Mouse (Mus musculus) lung, embryonic 15.5 days (tissue): ENCODE measurements around the gene Pcbd2. TPM values are rescaled to one million over a fixed set of nuclear protein-coding genes. Genes with fewer than 3 reads are reported as not detected.

Experiments used
- ATAC-seq: fragments of 200-750 bp; cut with Nextera tagmentation; 2 replicates; pipeline ENCODE4 v1.8.0; 2017; ENCODE audit warnings: moderate number of reproducible peaks, borderline replicate concordance; ENCODE audit not compliant: low FRiP score, low TSS enrichment; ENCODE audit errors: extremely low read depth
- H3K27ac ChIP-seq: fragments of 300-500 bp; sonication (generic); 2 replicates; pipeline ENCODE4 v1.5.1; 2015; ENCODE audit warnings: moderate library complexity, mild to moderate bottlenecking, inconsistent platforms
- H3K27me3 ChIP-seq: fragments of 300-500 bp; sonication (generic); 2 replicates; pipeline ENCODE4 v1.6.1; 2015; ENCODE audit warnings: inconsistent platforms
- H3K36me3 ChIP-seq: fragments of 300-500 bp; sonication (generic); 2 replicates; pipeline ENCODE4 v1.6.1; 2015; ENCODE audit warnings: inconsistent platforms
- H3K4me1 ChIP-seq: fragments of 300-500 bp; sonication (generic); 2 replicates; pipeline ENCODE4 v1.6.1; 2015; ENCODE audit warnings: inconsistent platforms
- H3K4me2 ChIP-seq: fragments of 300-500 bp; sonication (generic); 2 replicates; pipeline ENCODE4 v1.6.1; 2015; ENCODE audit warnings: inconsistent platforms, mild to moderate bottlenecking, moderate library complexity
- H3K4me3 ChIP-seq: fragments of 300-500 bp; sonication (generic); 2 replicates; pipeline ENCODE4 v1.5.1; 2015; ENCODE audit warnings: mild to moderate bottlenecking, inconsistent platforms
- H3K9ac ChIP-seq: fragments of 300-500 bp; sonication (generic); 2 replicates; pipeline ENCODE4 v1.6.1; 2015; ENCODE audit warnings: inconsistent platforms
- H3K9me3 ChIP-seq: fragments of 300-500 bp; sonication (generic); 2 replicates; pipeline ENCODE4 v1.6.1; 2016; ENCODE audit warnings: inconsistent platforms
- WGBS: fragments of 180-500 bp; shearing (Covaris S2); methylation state at CpG from one replicate; pipeline ENCODE4 v1.1.7; 2015; 5-methylcytosine and 5-hydroxymethylcytosine counted together
- polyA plus RNA-seq: library from polyadenylated mRNA; unstranded; fragments of >200 nt; fragmentation: Nextera tagmentation; extraction: Ambion mirVana; gene quantifications from 2 replicates; pipeline ENCODE4 v1.2.1, GENCODE M21; 2015

Pcbd2 gene
- polyA plus RNA-seq, 1 experiment from 2014 or later = 57.9 TPM

GRCm38 (mm10) chr13:55742306-55742705 lies 15.1 kb downstream of the Pcbd2 start:
- no peaks in the 10 kb centered on the region for H3K27me3 ChIP-seq
- no peak overlapping the region for H3K27ac ChIP-seq
- 65% methylated on average over 8 of the region's 8 CpGs for WGBS
- H3K36me3 ChIP-seq = no peaks in the 10 kb centered on the region
- no peak overlapping the region for H3K9ac ChIP-seq
- no peak overlapping the region for H3K4me2 ChIP-seq
- ATAC-seq = no peak
- H3K4me3 ChIP-seq = no peak overlapping the region
- H3K4me1 ChIP-seq = no peaks in the 10 kb centered on the region
- no peaks in the 10 kb centered on the region for H3K9me3 ChIP-seq

DNA sequence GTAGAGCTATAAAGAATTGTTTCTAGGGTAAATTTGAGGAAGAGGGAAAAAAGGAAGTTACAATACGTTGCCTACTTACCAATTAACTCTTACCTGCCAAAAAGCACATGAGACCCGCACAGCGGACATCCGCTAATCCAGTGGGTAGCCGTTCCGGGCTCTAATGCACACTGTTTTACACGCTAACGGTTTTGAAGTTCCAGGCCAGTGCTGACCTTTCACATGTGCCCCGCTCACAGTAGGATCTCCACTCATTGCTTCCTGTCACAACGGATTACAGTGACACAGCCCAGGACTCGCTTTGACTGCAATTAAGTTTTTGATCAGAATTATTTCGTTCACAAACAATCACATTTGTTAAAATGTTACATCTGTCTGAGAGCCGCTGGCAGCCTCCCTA lies 27.2 kb downstream of the Pcbd2 start:
- no peak overlapping the region for H3K9ac ChIP-seq

DNA sequence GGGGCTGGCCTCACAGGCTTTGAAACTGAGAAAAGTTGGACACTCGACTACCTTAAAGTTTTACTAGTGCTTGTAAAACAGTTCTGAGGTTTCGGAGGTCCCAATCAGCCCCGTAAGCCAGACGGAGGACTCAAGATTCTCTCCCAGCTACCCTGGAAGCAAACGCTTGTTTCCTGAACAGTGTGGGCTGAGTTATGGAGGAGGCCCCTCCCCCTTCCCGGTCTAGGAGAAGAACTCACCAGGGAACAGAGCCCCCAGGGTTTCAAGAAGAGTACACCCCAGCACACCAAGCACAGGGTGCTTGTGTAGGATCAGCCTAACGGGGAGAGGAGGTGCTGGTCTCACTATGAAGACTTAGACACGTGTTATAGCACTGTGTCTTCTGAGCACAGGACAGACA lies 29.6 kb downstream of the Pcbd2 start:
- ATAC-seq = no peak
- Histone ChIP-seq H3K4me2 (peak overlapping the region; percentile 43), H3K27ac (no peak overlapping the region), H3K27me3 (no peaks in the 10 kb centered on the region), H3K4me3 (0 out of 2 replicates have a peak overlapping the region, but pooled peaks have one; percentile 5), H3K4me1 (peaks cover 10% of the 10 kb centered on the region), H3K9me3 (no peaks in the 10 kb centered on the region), H3K36me3 (no peaks in the 10 kb centered on the region), H3K9ac (0 out of 2 replicates have a peak overlapping the region, but pooled peaks have one; percentile 4)
- 28% methylated on average over 8 of the region's 8 CpGs for WGBS

More for the DNA sequence above, 27.2 kb downstream of the Pcbd2 start:
- no peaks in the 10 kb centered on the region for H3K36me3 ChIP-seq
- no peak for ATAC-seq
- no peaks in the 10 kb centered on the region for H3K27me3 ChIP-seq
- no peak overlapping the region for H3K27ac ChIP-seq
- H3K4me3 ChIP-seq = no peak overlapping the region
- peaks cover 10% of the 10 kb centered on the region for H3K4me1 ChIP-seq
- H3K4me2 ChIP-seq = no peak overlapping the region
- no peaks in the 10 kb centered on the region for H3K9me3 ChIP-seq
- WGBS = 75% methylated on average over 13 of the region's 13 CpGs

DNA sequence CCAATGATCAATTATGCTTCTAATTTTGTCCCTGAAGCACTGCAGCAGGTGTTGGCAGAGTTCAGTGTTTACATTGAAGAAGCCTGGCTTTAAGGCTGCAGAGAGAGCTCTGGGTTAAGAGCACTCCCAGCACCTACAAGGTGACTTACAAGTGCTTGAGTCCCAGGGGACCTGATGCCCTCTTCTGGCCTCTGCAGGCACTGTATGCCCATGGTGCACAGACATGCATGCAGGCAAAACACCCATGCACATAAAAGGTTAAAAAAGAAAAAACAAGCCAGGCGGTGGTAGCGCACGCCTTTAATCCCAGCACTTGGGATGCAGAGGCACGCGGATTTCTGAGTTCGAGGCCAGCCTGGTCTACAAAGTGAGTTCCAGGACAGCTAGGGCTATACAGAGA lies 30.5 kb downstream of the Pcbd2 start:
- H3K4me3 ChIP-seq = no peak overlapping the region
- H3K27ac ChIP-seq = no peak overlapping the region
- H3K4me1 ChIP-seq = peaks cover 10% of the 10 kb centered on the region
- H3K9me3 ChIP-seq = no peaks in the 10 kb centered on the region
- no peaks in the 10 kb centered on the region for H3K27me3 ChIP-seq
- no peaks in the 10 kb centered on the region for H3K36me3 ChIP-seq
- no peak overlapping the region for H3K9ac ChIP-seq
- no peak for ATAC-seq
- 80% methylated on average over 6 of the region's 6 CpGs for WGBS
- H3K4me2 ChIP-seq = no peak overlapping the region

- ATAC-seq = no peak
- H3K36me3 ChIP-seq = no peaks in the 10 kb centered on the region
- H3K27ac ChIP-seq = no peak overlapping the region
- H3K9ac ChIP-seq = no peak overlapping the region
- no peak overlapping the region for H3K4me3 ChIP-seq
- H3K27me3 ChIP-seq = no peaks in the 10 kb centered on the region
- 70% methylated on average over 10 of the region's 10 CpGs for WGBS
- H3K9me3 ChIP-seq = no peaks in the 10 kb centered on the region
- peaks cover 10% of the 10 kb centered on the region for H3K4me1 ChIP-seq
- no peak overlapping the region for H3K4me2 ChIP-seq
These were observed 33.4 kb downstream of the Pcbd2 start for GRCm38 (mm10) chr13:55760576-55760975.

DNA sequence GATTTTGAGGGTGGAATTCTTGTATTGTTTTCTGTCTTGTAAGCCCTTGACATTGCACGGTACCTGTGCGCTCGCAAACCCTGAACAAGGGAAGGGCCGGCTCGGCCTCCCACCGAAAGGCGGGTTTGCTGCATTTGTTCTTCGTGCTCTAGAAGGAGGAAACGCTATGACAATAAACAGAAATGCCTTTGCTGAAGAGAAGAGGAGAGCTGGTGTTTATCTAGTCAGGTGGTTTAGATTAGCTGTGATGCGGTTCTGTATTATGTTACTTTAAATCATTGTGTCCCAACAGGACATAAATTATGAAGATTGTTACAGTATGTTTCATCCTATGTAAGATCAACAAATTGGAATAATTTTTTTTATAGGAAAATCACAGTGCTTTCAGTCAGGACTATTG lies 34.3 kb downstream of the Pcbd2 start:
- H3K4me1 ChIP-seq = peaks cover 8% of the 10 kb centered on the region
- no peak overlapping the region for H3K4me3 ChIP-seq
- WGBS = 57% methylated on average over 10 of the region's 10 CpGs
- H3K36me3 ChIP-seq = no peaks in the 10 kb centered on the region
- no peak overlapping the region for H3K27ac ChIP-seq
- no peak overlapping the region for H3K4me2 ChIP-seq
- H3K27me3 ChIP-seq = no peaks in the 10 kb centered on the region
- no peaks in the 10 kb centered on the region for H3K9me3 ChIP-seq
- no peak overlapping the region for H3K9ac ChIP-seq
- ATAC-seq = no peak

- Histone ChIP-seq H3K4me1 (no peaks in the 10 kb centered on the region), H3K36me3 (no peaks in the 10 kb centered on the region), H3K9ac (no peak overlapping the region), H3K9me3 (no peaks in the 10 kb centered on the region), H3K4me3 (no peak overlapping the region), H3K27me3 (no peaks in the 10 kb centered on the region), H3K27ac (no peak overlapping the region), H3K4me2 (no peak overlapping the region)
- 77% methylated on average over 7 of the region's 7 CpGs for WGBS
- no peak for ATAC-seq
These were observed 47.2 kb downstream of the Pcbd2 start for GRCm38 (mm10) chr13:55774352-55774751.

- WGBS = 29% methylated on average over 11 of the region's 11 CpGs
- no peak for ATAC-seq
- Histone ChIP-seq H3K4me3 (no peak overlapping the region), H3K4me1 (no peaks in the 10 kb centered on the region), H3K9ac (no peak overlapping the region), H3K27me3 (no peaks in the 10 kb centered on the region), H3K9me3 (no peaks in the 10 kb centered on the region), H3K36me3 (no peaks in the 10 kb centered on the region), H3K4me2 (no peak overlapping the region), H3K27ac (no peak overlapping the region)
These were observed 47.9 kb downstream of the Pcbd2 start for GRCm38 (mm10) chr13:55775056-55775455.

- Histone ChIP-seq H3K27ac (no peak within 1 kb of the TSS), H3K4me2 (no peak within 1 kb of the TSS), H3K36me3 (no peaks in the 10 kb centered on the region), H3K9ac (no peak within 1 kb of the TSS), H3K9me3 (no peaks in the 10 kb centered on the region), H3K4me1 (no peaks in the 10 kb centered on the region), H3K4me3 (no peak within 1 kb of the TSS), H3K27me3 (no peaks in the 10 kb centered on the region)
- WGBS = 64% methylated on average over 3 of the region's 3 CpGs
- ATAC-seq = no peak
These were observed 57.1 kb downstream of the Pcbd2 start, which contains the start of gene Catsper3 for GRCm38 (mm10) chr13:55784268-55784667. TSS of gene Catsper3 (plus strand) at chr13:55784568.

DNA sequence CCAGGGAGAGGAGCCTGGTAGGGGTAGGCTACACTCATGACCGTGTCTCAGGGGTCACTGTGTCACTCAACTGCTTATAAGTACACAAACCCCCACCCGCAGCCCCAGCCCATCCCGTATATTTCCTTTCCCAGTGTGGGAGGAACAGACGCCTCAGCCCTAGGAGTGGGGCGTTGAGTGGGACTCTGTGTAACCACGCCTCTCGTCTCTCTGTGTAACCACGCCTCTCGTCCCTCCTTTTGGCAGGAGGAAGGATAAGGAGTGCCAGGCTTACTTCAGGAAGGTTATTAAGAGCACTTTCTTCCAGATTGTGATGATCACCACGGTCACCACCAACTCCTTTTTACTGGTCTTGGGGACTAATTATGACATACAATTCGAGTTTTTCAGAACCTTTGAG lies 59.0 kb downstream of the Pcbd2 start:
- Histone ChIP-seq H3K27ac (no peak overlapping the region), H3K36me3 (no peaks in the 10 kb centered on the region), H3K4me1 (no peaks in the 10 kb centered on the region), H3K4me3 (no peak overlapping the region), H3K4me2 (no peak overlapping the region), H3K9me3 (no peaks in the 10 kb centered on the region), H3K9ac (no peak overlapping the region), H3K27me3 (no peaks in the 10 kb centered on the region)
- WGBS = 40% methylated on average over 11 of the region's 11 CpGs
- ATAC-seq = no peak

GRCm38 (mm10) chr13:55801246-55801645 lies 74.1 kb downstream of the Pcbd2 start:
- Histone ChIP-seq H3K27ac (no peak overlapping the region), H3K9ac (no peak overlapping the region), H3K4me3 (no peak overlapping the region), H3K9me3 (no peaks in the 10 kb centered on the region), H3K4me1 (no peaks in the 10 kb centered on the region), H3K27me3 (no peaks in the 10 kb centered on the region), H3K36me3 (no peaks in the 10 kb centered on the region), H3K4me2 (no peak overlapping the region)
- ATAC-seq = no peak
- 75% methylated on average over 2 of the region's 2 CpGs for WGBS

DNA sequence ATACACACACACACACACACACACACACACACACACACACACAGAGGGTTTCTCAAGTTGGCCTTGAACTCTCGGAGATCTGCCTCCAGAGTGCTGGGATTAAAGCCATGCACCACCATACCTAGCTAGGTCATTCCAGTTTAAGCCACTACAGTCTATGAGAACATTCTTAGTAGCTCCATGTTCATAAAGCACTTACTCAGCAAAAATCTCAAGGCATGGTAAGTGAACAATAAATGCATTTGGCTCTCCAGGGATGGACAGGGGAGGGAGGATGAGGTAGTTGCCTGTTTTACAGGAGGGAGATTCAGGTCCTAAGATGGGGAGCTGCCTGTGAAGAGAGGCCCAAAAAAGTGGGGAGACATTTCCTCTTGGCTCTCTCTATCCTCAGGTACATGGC lies 76.8 kb downstream of the Pcbd2 start:
- ATAC-seq = no peak
- Histone ChIP-seq H3K36me3 (no peaks in the 10 kb centered on the region), H3K4me2 (no peak overlapping the region), H3K4me1 (no peaks in the 10 kb centered on the region), H3K27ac (no peak overlapping the region), H3K27me3 (no peaks in the 10 kb centered on the region; the same call in 1 of the 2 replicates), H3K9ac (no peak overlapping the region), H3K9me3 (no peaks in the 10 kb centered on the region), H3K4me3 (no peak overlapping the region)
- WGBS = 79% methylated on average over 1 of the region's 1 CpGs

DNA sequence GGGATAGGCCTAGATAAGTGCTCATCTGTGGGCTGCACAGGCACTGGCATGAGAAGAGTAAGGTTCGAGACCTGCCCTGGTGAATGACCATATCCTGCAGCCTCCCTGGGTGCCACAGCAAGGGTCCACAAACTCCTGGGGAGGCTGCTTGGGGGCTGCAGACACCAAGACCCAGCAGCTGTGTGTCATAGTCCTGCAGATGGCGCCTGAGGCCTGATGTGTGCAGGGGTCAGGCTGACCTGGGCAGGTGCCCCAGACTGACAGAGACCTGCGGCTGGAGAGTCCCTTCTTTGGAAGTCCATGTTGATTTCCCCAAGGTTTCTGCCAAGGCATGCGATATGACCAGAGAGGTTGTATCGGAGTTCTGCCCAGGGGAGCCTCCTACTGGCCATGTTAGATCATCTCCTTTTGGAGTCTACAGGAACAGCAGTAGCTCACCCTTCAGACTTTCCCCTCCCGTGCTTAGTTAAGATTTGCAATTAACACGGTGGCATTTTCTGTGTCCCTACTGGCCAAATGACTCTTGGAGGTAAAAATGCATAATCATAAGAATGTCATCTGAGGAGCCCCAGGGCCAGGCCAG lies 82.0 kb downstream of the Pcbd2 start:
- H3K4me3 ChIP-seq = no peak overlapping the region
- ATAC-seq = no peak
- H3K27me3 ChIP-seq = no peaks in the 10 kb centered on the region; the same call in 1 of the 2 replicates
- 0 out of 2 replicates have a peak, but pooled peaks cover 3% of the 10 kb centered on the region for H3K4me1 ChIP-seq
- H3K4me2 ChIP-seq = no peak overlapping the region
- 71% methylated on average over 7 of the region's 7 CpGs for WGBS
- H3K9me3 ChIP-seq = no peaks in the 10 kb centered on the region
- no peaks in the 10 kb centered on the region for H3K36me3 ChIP-seq
- no peak overlapping the region for H3K27ac ChIP-seq
- H3K9ac ChIP-seq = no peak overlapping the region
